Mouse (Mus musculus) ES-CJ7 (cell line): ENCODE results near the gene Ubac1.

Experiments used
- DNase-seq: peaks from one replicate; pipeline ENCODE4 v3.0.0; 2011; ENCODE audit warnings: low read depth, low spot score

The Ubac1 gene

GRCm38 (mm10) chr2:25975141-25975770 lies 46.3 kb downstream of the Ubac1 start:
- no peak for DNase-seq

- DNase-seq: no peak
These were observed 51.1 kb downstream of the Ubac1 start for GRCm38 (mm10) chr2:25970426-25970825.

- DNase-seq: no peak
These were observed 52.2 kb downstream of the Ubac1 start for GRCm38 (mm10) chr2:25969319-25969718.

- DNase-seq: no peak
These were observed 72.3 kb downstream of the Ubac1 start for GRCm38 (mm10) chr2:25949291-25949690.
